Mouse (Mus musculus) megakaryocyte, embryonic 14.5 days (primary cell): ENCODE measurements around the gene A2ml1.

Source experiments
- FLI1 ChIP-seq: IDR thresholded peaks from 2 replicates; pipeline ENCODE4 v1.6.1; 2012; ENCODE audit warnings: low read length, inconsistent platforms, mixed read lengths
- GATA1 ChIP-seq: IDR thresholded peaks from 3 replicates; pipeline ENCODE4 v1.6.1; 2012; ENCODE audit warnings: mixed read lengths, low read length, inconsistent platforms, borderline replicate concordance

DNA sequence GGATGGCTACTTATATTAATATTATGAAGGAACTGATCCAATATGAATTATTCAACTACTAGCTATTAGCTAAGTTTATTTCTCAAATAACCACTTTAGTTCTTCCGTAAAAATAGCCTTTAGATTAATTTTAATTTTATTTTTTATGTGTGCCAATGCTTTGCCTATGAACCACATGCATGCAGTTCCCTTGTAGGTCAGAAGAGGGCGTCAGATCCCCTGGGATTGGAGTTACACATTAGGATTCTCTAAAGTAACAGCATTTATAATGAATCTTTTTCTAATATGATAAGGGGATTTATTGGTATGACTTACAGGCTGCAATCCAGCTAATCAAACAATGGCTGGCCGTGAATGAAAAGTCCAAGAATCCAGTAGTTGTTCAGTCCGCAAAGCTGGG, 18.1 kb upstream of the A2ml1 start:
- TF ChIP-seq GATA1: no peak
- TF ChIP-seq FLI1: no peak
